Mouse (Mus musculus): Measurements from ENCODE around the gene Fam171a2.

GRCm38 (mm10) chr11:102404161-102405010 is 43.1 kb downstream of the Fam171a2 start:
- TF ChIP-seq POLR2A (IDR thresholded peaks at IDR 0.05; ENCODE audit: borderline replicate concordance, control insufficient read depth, low read depth, low read length) = no peak
- TF ChIP-seq CTCF (IDR thresholded peaks at IDR 0.05; ENCODE audit: control insufficient read depth, insufficient read depth, low read length) = no peak

Measured in bone marrow, adult 2 months (tissue).